Mouse (Mus musculus) hindbrain, embryonic 14.5 days (tissue): ENCODE results near the gene Mdm4. TPM values are rescaled to one million over a fixed set of nuclear protein-coding genes. Genes with fewer than 3 reads are reported as not detected.

Source experiments
- ATAC-seq: fragments of 200-750 bp; cut with Nextera tagmentation; 2 replicates; pipeline ENCODE4 v1.8.0; 2017; ENCODE audit warnings: moderate number of reproducible peaks, mild to moderate bottlenecking, moderate TSS enrichment, moderate library complexity; ENCODE audit not compliant: low FRiP score
- DNase-seq: peaks from one replicate; pipeline ENCODE4 v3.0.0-alpha.2; 2015; ENCODE audit warnings: low spot score
- H3K27ac ChIP-seq: fragments of 300-500 bp; sonication (generic); 2 replicates; pipeline ENCODE4 v1.5.1; 2014; ENCODE audit warnings: mild to moderate bottlenecking, moderate library complexity
- H3K27me3 ChIP-seq: fragments of 300-500 bp; sonication (generic); 2 replicates; pipeline ENCODE4 v1.6.1; 2014; ENCODE audit warnings: mild to moderate bottlenecking, low read length, mixed read lengths; ENCODE audit not compliant: control insufficient read depth, insufficient read depth
- H3K36me3 ChIP-seq: fragments of 300-500 bp; sonication (generic); replicated peaks from 2 replicates; pipeline ENCODE4 v1.6.1; 2014; ENCODE audit not compliant: control insufficient read depth, insufficient read depth
- H3K4me1 ChIP-seq: fragments of 300-500 bp; sonication (generic); replicated peaks from 2 replicates; pipeline ENCODE4 v1.6.1; 2014; ENCODE audit warnings: antibody characterized with exemption, low read length, mixed read lengths; ENCODE audit not compliant: control insufficient read depth, insufficient read depth
- H3K4me2 ChIP-seq: fragments of 300-500 bp; sonication (generic); replicated peaks from 2 replicates; pipeline ENCODE4 v1.6.1; 2014; ENCODE audit warnings: mild to moderate bottlenecking, moderate library complexity
- H3K4me3 ChIP-seq: fragments of 300-500 bp; sonication (generic); replicated peaks from 2 replicates; pipeline ENCODE4 v1.5.1; 2014; ENCODE audit warnings: mild to moderate bottlenecking, low read length
- H3K9ac ChIP-seq: fragments of 300-500 bp; sonication (generic); 2 replicates; pipeline ENCODE4 v1.6.1; 2014
- H3K9me3 ChIP-seq: fragments of 300-500 bp; sonication (generic); 2 replicates; pipeline ENCODE4 v1.6.1; 2016; ENCODE audit warnings: low read length; ENCODE audit not compliant: control insufficient read depth
- WGBS: fragments of 180-500 bp; shearing (Covaris S2); extraction: QIAGEN DNeasy Blood & Tissue Kit; methylation state at CpG from one replicate; pipeline ENCODE4 v1.1.7; 2014; 5-methylcytosine and 5-hydroxymethylcytosine counted together
- polyA plus RNA-seq: library from polyadenylated mRNA; unstranded; fragments of >200 nt; fragmentation: Nextera tagmentation; extraction: Ambion mirVana; gene quantifications from 2 replicates; pipeline ENCODE4 v1.2.1, GENCODE M21; 2014

The Mdm4 gene
- polyA plus RNA-seq, 1 experiment from 2014 or later = 51.8 TPM

DNA sequence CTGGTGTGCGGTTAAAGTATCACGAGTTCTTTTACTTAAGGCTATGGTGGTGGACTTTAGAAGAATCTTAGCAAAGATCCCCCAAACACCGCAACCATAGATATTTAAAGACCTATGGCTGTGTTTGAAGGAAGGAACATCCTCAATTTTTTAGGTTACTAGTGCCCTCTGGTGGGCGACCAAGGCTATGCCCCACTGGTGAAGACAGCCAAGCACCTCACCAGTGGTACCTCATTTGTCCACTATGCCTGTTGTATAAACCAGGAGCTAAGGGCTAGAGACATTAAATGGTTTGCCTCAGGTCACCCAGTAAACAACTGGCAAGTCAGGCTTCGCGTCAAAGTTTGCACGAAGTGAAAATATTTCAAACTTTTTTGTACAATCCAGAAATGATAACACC, 47.6 kb downstream of the Mdm4 start:
- Histone ChIP-seq H3K27me3 (no peaks in the 10 kb centered on the region), H3K27ac (no peak overlapping the region), H3K9ac (no peak overlapping the region), H3K9me3 (no peaks in the 10 kb centered on the region), H3K4me2 (no peak overlapping the region), H3K36me3 (peaks cover 28% of the 10 kb centered on the region), H3K4me3 (no peak overlapping the region), H3K4me1 (no peaks in the 10 kb centered on the region)
- ATAC-seq (peak; percentile 72; the same call in 1 of the 2 replicates), DNase-seq (peak; percentile 82)
- 66% methylated on average over 7 of the region's 7 CpGs for WGBS

DNA sequence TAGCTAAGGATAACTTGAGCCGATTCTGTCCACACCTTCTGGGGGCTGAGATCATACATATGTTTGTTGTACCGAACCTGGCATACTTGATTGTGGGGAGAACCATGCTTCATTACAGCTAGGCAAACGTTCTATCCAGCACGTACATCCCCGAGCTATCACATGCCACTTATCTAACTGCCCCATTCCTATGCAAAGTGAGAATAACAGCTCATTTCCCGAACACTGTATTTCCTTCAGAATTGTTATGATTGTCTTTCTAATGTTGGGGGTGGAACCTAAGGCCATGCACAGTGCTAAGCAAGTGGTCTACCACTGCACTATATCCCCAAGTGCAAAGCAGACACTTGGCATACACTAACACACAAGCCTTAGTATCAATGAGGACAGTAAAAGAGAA, 49.1 kb downstream of the Mdm4 start:
- no peak overlapping the region for H3K4me2 ChIP-seq
- DNase-seq (no peak), ATAC-seq (no peak)
- H3K27me3 ChIP-seq = no peaks in the 10 kb centered on the region
- no peak overlapping the region for H3K9ac ChIP-seq
- 94% methylated on average over 6 of the region's 6 CpGs for WGBS
- no peaks in the 10 kb centered on the region for H3K4me1 ChIP-seq
- no peak overlapping the region for H3K4me3 ChIP-seq
- no peak overlapping the region for H3K27ac ChIP-seq
- peaks cover 28% of the 10 kb centered on the region for H3K36me3 ChIP-seq
- H3K9me3 ChIP-seq = no peaks in the 10 kb centered on the region

DNA sequence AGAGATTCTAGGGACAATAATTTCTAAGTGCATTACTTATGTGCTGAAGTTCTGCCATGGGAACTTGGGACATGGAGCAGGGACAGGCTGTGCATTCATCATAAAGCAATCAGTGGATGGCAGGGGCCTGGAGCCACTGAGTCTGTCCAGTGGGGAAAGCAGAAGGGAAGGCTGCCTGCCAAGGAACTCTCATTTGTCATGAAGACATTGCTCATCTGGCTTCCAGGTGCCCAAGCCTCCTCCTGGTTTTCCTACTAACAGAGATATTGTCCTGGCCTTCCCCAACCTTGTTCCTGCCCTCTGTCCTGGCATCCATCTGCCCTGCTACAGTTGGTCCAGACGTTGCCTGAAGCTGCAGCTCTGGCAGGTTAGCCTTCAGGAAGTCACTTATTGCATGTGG, 53.0 kb downstream of the Mdm4 start:
- H3K36me3 ChIP-seq = no peaks in the 10 kb centered on the region
- H3K9ac ChIP-seq = no peak overlapping the region
- ATAC-seq = peak; percentile 48; the same call in 1 of the 2 replicates
- no peak for DNase-seq
- no peaks in the 10 kb centered on the region for H3K4me1 ChIP-seq
- no peak overlapping the region for H3K4me2 ChIP-seq
- H3K9me3 ChIP-seq = no peaks in the 10 kb centered on the region
- no peak overlapping the region for H3K27ac ChIP-seq
- H3K4me3 ChIP-seq = no peak overlapping the region
- 83% methylated on average over 1 of the region's 1 CpGs for WGBS
- H3K27me3 ChIP-seq = no peaks in the 10 kb centered on the region

DNA sequence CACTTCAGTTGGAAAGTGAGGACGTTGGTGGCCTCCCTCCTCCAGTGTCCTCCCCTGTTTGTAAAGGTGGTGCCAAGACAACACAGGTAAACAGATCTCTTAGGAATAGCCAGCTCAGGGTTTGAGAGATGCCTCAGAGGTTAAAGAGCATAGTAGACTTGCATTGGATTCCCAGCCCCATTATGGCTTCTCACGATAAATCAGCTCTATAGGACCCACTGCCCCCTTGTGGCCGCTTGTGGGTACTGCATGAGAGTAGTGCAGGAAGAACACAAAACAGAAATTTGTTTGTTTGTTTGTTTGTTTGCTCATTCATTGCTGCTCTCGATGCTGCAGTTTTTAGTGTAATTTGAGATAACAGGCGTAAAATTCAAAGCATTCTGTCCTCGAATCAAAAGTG, 61.7 kb downstream of the Mdm4 start:
- no peak overlapping the region for H3K4me2 ChIP-seq
- no peak for ATAC-seq
- no peak overlapping the region for H3K4me3 ChIP-seq
- H3K4me1 ChIP-seq = no peaks in the 10 kb centered on the region
- no peak overlapping the region for H3K27ac ChIP-seq
- no peaks in the 10 kb centered on the region for H3K27me3 ChIP-seq
- 28% methylated on average over 6 of the region's 6 CpGs for WGBS
- no peaks in the 10 kb centered on the region for H3K36me3 ChIP-seq
- H3K9ac ChIP-seq = no peak overlapping the region
- DNase-seq = peak; percentile 47
- 0 out of 2 replicates have a peak, but pooled peaks cover 3% of the 10 kb centered on the region for H3K9me3 ChIP-seq

DNA sequence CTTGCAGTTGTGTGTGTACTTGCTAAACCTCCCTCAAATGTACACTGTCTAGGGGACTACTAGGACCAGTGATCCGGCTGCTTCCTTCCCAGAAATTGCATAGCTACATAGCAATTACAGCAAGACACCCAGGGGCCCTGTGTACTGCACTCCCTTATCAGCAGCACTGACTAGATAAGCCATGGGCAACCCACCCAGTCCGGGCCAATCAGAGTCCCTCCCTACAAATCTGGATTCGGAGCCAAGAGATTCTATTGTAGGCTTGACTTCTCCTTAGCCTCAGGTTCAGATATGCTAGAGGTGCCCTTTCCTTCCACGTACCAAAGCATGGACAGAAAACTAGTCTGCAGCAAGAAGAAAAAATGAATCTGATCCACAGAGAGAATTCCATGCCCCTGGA, 65.7 kb downstream of the Mdm4 start:
- Histone ChIP-seq H3K9me3 (no peaks in the 10 kb centered on the region), H3K27ac (no peak overlapping the region), H3K4me3 (no peak overlapping the region), H3K9ac (no peak overlapping the region), H3K36me3 (no peaks in the 10 kb centered on the region), H3K4me1 (no peaks in the 10 kb centered on the region), H3K4me2 (no peak overlapping the region), H3K27me3 (no peaks in the 10 kb centered on the region)
- no peak for DNase-seq
- WGBS = 88% methylated on average over 4 of the region's 4 CpGs
- no peak for ATAC-seq

DNA sequence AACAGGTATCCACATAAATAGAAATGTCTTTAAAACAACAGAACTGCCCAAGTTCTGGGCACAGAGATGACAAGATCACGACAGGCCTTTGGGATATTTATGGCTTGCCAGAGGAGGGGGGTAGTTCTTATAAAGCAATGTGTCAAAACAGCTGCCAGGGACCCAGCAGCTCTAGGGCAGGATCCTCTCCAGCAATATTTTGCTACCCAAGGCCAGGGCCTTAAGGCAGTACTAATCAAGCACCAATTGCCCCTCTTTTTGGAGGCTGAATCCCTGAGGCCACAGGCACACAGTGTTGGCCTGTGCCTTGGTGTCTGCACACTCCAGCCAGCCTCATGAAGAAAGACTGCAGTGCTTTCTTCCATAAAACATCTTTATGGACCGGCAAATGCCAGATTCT, 66.3 kb downstream of the Mdm4 start:
- Histone ChIP-seq H3K27ac (no peak overlapping the region), H3K9me3 (no peaks in the 10 kb centered on the region), H3K4me2 (no peak overlapping the region), H3K36me3 (no peaks in the 10 kb centered on the region), H3K9ac (no peak overlapping the region), H3K4me1 (no peaks in the 10 kb centered on the region), H3K4me3 (no peak overlapping the region), H3K27me3 (no peaks in the 10 kb centered on the region)
- 76% methylated on average over 2 of the region's 2 CpGs for WGBS
- ATAC-seq (no peak), DNase-seq (no peak)

DNA sequence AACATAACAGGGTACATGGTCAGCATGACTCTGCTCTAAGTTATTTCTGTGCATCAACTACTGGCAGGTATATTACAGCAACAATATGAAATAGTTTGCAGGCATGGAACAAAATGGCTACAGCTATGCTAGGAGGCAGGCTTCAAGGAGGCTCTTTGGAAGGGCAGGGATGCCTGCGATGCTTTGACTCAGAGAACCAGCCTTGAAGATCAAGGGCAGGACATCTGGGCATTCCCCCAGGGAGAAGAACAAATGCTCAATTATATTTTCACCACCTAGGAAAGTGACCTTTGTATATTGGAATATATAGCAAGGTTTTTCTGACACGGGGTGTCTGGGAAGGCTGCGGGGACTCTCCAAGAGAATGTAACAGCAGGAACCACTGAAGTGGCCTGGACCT, 68.6 kb downstream of the Mdm4 start:
- no peak for ATAC-seq
- Histone ChIP-seq H3K4me3 (no peak overlapping the region), H3K9me3 (no peaks in the 10 kb centered on the region), H3K4me2 (no peak overlapping the region), H3K27me3 (no peaks in the 10 kb centered on the region), H3K4me1 (peaks cover 4% of the 10 kb centered on the region; the same call in 1 of the 2 replicates), H3K9ac (no peak overlapping the region), H3K36me3 (no peaks in the 10 kb centered on the region), H3K27ac (no peak overlapping the region)
- WGBS = 89% methylated on average over 3 of the region's 3 CpGs
- no peak for DNase-seq

DNA sequence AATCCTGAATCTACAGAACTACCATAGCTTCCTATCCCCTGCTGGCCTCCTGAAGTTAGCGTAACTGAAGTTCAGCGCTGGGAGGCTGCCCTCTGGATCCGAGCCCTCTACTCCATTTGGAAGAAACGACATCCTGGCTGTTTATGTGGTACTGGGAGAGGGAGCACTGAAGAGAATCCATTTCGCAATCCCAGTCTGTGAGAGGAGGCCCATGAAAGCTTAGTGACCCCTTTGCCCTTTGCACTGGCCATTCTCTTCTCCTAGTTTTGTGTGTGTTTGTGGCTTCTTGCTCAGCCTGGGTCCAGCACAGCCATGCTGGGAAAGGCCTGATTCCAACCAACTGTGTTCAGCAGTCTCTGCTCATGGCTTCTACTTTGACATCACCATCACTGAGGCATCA, 73.6 kb downstream of the Mdm4 start:
- DNase-seq (no peak), ATAC-seq (no peak)
- H3K9ac ChIP-seq = no peak overlapping the region
- H3K9me3 ChIP-seq = no peaks in the 10 kb centered on the region
- H3K27ac ChIP-seq = no peak overlapping the region
- 88% methylated on average over 5 of the region's 5 CpGs for WGBS
- no peaks in the 10 kb centered on the region for H3K27me3 ChIP-seq
- no peak overlapping the region for H3K4me3 ChIP-seq
- no peak overlapping the region for H3K4me2 ChIP-seq
- peaks cover 4% of the 10 kb centered on the region; the same call in 1 of the 2 replicates for H3K4me1 ChIP-seq
- no peaks in the 10 kb centered on the region for H3K36me3 ChIP-seq

DNA sequence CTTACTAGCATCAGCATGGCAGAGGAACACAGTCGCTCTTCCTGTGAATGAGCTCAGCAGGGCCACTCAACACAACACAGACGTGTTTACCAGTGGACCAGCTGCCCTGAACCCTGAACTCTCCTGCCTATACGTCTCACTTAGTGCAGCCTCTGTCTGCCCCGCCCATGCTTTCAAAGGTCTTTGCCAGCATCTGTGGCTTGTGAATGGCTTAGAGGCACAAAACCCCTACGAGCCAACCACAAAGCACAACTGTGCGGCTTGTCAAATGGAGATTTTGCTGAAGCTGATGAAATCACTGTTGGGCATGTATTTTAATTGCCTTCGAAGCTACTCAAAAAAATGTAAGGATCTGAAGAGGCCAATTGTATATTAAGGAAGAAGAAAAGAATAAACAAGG, 82.5 kb downstream of the Mdm4 start:
- Histone ChIP-seq H3K9me3 (no peaks in the 10 kb centered on the region), H3K27me3 (no peaks in the 10 kb centered on the region), H3K4me2 (no peak overlapping the region), H3K27ac (no peak overlapping the region), H3K4me3 (no peak overlapping the region), H3K4me1 (no peaks in the 10 kb centered on the region), H3K9ac (no peak overlapping the region), H3K36me3 (no peaks in the 10 kb centered on the region)
- ATAC-seq (no peak), DNase-seq (no peak)
- 41% methylated on average over 7 of the region's 7 CpGs for WGBS

DNA sequence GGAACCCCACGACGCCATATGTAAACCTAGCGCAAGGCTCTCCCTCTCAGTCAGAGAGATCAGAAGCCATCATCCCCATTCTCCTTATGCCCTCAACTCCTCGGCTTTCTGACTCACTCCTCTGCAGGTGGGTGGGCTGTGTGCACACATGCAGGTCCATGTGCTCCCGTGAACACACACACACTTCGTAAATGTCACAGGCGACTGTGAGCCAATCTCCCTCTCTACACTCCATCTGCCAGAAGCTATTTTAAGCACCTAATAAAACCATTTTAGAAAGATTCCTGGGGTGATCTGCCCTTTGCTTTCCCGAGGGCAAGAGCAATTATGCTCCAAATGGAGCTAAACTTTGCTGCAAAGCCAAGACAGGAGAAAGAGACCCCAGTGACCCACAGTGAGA, 84.5 kb downstream of the Mdm4 start:
- DNase-seq (no peak), ATAC-seq (no peak)
- WGBS = 66% methylated on average over 8 of the region's 8 CpGs

More for the DNA sequence above, 84.5 kb downstream of the Mdm4 start:
- Histone ChIP-seq H3K9ac (no peak overlapping the region), H3K27me3 (no peaks in the 10 kb centered on the region), H3K36me3 (no peaks in the 10 kb centered on the region; the same call in 1 of the 2 replicates), H3K9me3 (no peaks in the 10 kb centered on the region), H3K4me1 (no peaks in the 10 kb centered on the region), H3K4me2 (no peak overlapping the region), H3K27ac (no peak overlapping the region), H3K4me3 (no peak overlapping the region)
